Mouse (Mus musculus) cerebral cortex, adult 2 months (tissue): ENCODE data around the gene Osbpl10.

Source experiments
- WGBS: fragments of 180-500 bp; shearing (Covaris S2); methylation state at CpG from one replicate; pipeline ENCODE4 v1.1.7; 2018; 5-methylcytosine and 5-hydroxymethylcytosine counted together

The Osbpl10 gene

DNA sequence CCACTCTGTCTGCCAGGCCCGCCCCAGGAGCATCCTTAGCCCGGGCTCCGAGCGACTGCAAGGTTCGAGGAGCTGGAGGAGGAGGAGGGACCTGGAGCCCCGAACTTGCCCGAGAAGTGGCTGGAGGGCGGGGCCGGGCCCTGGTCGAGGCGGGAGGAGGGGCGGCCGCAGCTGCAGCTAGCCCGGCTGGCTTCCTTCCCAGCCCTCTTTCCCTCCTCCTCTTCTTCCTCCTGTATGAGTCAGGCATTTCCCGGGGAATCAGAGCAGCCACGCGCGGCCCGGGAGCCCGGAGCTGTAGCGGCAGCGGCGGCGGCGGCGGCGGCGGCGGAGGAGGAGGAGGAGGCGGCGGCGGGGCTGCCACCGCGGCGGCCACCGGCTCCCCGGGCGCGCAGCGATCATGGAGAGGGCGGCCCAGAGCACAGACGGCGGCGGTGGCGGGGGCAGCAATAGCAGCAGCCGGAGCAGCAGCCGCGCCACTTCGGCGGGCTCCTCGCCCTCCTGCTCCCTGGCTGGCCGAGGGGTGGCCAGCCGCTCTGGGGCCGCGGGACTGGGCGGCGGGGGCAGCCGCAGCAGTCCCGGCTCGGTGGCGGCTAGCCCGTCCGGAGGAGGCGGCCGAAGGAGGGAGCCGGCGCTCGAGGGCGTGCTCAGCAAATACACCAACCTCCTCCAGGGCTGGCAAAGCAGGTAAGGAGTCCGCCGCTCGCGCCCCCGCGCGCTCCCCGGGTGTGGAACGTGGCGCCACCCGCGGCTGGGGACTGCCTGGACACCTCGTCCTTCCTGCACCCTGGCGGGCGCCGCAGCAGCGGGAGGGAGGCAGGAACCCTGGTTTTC is at the start of gene Osbpl10:
Gene Osbpl10, plus strand, starts transcription at position 289 of the 831 bp plus-strand sequence.
- 1% methylated on average over 77 of the region's 86 CpGs for WGBS

DNA sequence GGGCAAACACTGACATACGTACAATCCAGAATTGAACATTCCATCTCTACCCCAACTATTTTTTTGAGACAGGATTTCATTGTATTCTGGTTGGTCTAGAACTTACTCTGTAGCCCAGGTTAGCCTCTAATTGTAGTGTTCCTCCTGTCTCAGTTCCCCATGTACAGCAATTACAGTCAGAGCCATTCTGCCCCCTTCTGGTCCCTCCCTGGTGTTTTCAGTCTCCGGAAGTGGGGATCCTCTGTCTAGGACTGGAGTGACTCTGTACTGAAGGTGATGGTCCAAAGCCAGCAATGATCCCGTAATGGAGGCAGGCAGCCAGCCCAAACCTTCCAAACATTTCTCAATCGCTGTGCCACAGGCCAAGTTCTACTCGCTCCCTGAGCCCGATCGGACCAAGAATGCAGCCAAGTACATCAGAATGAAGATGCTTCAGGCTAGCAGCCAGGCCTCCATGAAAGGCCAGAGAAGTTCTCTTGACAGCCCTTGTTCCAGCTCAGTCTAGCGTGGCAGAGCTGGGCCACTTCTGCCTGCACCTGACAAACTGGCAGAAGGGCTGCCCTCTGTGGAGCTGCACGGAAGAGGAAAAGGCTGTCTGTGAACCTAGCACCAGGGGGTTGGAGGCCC is 47.8 kb upstream of the Osbpl10 start:
- WGBS = 52% methylated on average over 9 of the region's 9 CpGs

DNA sequence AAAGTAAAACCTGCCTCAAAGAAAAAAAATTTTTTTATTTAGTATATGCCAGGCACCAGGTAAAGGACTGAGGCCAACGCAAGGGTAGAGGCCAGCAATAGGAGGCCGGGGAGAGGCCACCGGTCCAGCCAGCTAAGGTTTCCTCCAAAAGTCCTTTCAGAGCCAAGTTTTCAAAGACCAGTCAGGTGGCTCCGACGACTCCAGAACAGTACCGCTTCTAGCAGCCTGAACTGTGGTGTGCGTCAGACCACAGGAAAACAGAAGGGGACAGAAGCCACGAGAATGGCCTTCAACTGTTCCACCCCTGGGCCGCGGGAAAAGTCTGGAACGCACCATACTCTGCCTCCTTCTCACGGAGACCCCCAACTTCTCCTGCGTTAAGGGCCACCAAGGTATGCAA is 45.8 kb upstream of the Osbpl10 start:
- 19% methylated on average over 13 of the region's 13 CpGs for WGBS

DNA sequence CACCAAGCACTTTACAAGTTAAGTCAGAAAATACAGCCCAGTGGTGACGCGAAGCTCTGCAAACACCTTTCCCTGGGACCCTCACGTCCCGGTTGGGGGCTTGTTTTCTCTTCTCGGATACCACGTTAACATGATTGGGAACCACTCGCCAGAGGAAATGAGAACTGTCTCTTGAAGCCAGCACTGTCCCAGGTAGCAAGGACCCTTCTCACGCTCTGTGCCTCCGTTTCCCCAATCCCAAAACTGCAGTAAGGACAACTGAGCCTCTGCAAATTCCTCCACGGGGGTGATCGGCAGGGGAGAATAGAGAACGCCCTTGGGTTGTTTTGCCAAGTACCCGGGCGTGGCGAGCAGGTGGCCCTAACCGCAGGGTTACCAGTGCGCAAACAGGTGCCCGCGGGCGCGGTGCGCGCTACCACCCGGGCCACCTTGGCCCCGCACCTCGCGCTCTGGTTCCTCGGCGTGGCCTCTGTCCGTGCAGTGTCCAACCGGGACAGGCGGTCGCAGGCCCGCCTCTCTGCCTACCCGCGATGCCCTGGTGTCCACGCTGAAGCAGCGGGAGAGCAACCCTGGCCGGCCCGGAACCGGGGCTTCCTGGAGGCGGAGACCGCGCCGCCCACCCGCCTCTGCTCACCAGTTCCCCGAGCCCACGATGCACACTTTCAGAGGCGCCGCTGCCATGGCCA is 45.2 kb upstream of the Osbpl10 start:
- WGBS = 1% methylated on average over 50 of the region's 50 CpGs

DNA sequence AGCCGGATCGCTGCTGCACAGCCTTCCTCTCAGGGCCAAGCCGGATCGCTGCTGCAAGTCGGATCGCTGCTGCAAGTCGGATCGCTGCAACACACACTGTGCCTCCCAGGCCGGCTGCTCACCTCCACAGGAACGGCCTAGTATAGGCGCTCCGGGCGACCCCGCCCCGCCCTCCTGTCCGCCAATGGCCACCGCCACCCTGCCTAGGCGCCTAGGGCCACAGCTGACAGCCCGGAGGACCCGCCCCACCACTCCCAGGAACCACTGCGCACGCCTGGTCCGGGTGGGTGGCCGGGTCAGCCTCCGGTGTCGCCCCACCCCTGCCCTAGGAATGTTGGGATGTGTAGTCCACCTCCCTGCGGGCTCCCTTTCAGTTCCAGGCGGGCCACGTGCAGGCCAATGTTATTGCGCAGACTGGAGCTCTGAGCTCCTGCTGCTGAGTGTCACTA is 44.6 kb upstream of the Osbpl10 start, which contains the start of gene Gpd1l:
Gene Gpd1l, minus strand, starts transcription at position 265 of the 449 bp plus-strand sequence.
- under 1% methylated on average over 30 of the region's 30 CpGs for WGBS

DNA sequence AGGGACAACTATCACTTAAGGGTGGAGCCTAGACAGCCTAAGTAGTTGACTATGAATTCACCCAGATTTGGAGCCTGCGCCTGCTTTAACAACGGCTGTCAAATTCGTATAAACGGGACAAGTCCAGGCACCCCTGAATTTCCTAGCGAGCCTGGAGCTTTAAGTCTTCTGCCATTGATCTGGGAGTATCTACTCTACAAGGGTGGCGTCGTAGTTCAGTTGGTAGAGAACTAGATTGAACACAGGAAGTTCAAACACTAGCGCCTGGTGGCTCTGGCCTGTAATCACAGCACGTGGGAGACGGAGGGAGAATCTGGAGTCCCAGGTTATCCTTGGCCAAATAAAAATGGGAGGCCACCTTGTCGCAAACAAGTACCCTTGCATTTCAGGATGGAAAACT is 44.1 kb upstream of the Osbpl10 start:
- 56% methylated on average over 11 of the region's 11 CpGs for WGBS

DNA sequence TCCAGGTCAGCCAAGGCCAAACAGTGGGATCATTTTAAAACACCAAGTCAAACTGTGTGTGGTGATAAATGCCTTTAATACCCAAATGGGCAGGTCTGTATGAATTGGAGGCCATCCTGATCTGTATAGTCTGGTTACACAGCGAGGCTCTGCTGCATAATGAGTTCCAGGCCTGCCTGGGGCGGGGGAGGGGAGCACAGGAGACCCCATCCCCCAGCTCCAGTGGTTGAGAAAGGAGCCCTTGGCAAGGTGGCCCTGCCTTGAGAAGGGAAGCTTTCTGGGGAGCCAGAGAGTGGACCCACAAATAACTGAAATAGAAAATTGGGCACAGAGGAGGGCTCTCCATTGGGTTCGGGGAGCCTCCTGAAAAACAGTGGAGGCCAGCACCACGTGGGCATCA is 43.0 kb upstream of the Osbpl10 start:
- 90% methylated on average over 4 of the region's 4 CpGs for WGBS

DNA sequence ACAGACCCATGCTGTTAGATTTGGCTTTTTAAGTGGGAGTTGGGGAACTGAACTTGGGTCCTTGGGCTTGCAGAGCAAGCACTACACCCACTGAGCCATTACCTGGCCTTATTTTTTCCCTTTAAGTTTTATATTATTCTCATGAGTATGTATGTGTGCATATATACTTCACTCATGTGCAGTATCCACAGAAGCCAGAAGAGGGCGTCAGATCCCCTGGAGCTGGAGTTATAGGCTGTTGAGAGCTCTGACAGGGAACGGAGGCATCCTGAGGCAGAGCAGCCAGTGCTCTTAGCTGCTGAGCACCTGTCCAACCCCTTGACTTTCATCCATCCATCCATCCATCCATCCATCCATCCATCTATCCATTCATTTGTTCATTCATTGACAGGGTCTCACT is 41.7 kb upstream of the Osbpl10 start:
- 78% methylated on average over 2 of the region's 2 CpGs for WGBS

DNA sequence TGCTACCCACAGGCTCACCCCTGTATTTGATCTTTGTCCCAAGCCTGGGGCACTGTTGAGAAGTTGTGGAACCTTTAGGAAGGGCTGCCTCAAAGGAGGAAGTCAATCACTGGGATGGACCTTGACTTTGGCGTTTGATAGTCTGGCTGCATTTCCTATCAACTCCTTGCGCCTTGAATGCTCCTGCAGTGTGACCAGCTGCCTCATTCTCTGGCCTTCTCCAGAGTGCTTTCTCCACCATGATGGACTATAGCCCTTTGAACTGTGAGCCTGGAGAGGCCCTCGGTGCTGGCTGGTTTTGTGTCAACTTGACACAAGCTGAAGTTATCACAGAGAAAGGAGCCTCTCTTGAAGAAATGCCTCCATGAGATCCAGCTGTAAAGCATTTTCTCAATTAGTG is 33.7 kb upstream of the Osbpl10 start:
- WGBS = 94% methylated on average over 3 of the region's 3 CpGs

DNA sequence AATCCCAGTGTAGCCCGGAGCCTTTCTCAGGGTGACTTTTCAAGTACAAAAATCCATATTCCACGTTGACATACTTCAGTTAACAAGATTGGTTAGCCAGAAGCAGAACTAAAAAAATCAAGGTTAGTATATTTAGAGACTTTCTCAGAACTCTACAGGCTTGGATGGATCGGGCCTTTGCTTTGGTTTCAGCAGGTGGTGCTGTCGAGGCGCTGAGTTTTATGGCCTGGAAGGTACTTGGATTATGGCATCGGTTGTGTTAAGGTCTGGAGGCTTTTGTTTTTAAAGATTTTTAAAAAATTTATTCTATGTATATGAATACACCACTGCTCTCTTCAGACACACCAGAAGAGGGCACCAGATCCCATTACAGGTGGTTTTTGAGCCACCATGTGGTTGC is 32.8 kb upstream of the Osbpl10 start:
- WGBS = 85% methylated on average over 6 of the region's 6 CpGs

DNA sequence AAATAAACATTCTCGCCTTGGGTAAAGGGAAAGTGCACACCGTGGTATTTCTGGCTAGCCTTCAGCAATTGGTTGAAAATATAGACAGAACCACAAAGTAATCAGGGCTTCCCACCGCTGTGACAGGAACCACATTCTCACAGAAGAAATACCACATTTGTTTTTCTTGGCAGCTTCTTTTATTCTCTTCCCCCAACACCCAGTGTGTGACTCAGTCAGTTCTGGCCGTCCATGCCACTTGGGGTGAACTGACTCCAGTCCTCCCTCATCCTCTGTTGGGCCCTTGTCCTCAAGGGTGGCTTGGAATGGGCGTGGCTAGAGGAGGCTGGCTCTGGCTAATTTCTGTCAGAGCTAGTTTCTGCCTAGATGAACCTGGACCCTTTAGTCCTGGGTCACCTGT is 30.0 kb upstream of the Osbpl10 start:
- 30% methylated on average over 5 of the region's 5 CpGs for WGBS

DNA sequence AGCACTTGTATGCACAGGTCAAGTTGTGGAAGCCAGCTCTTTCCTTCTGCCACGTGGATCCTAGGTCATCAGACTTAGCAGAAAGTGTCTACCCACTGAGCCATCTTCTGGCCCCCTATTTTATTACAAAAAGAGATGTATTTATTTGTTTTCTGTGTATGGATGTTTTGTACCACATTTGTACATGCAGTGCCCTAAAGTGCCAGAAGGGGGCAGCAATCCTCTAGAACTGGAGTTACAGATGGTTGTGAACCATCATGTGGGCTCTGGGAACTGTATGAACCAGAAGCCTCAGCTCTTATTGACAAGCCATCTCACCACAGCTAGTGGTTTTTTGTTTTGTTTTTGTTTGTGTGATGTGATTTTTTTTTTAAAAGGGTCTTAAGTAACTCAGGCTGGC is 25.5 kb upstream of the Osbpl10 start:
- WGBS = 55% methylated on average over 1 of the region's 1 CpGs

DNA sequence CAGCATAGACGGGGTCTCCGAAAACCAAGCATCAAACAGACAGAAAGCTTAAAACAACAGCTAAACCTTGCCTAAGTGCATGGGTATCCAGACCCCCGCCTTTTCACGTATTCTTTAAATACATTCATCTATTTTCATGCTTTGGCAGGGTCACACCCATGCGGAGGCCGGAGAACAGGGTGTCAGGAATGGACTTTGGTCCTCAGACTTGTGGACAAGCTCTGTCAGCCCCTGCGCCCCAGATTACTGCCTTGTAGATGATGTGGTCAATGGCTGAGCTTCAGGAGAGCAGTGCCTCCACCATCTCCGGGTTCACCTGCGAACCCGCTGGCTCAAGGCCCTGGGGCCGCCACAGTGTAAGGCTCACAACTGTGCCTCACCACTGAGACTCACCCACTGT is 23.0 kb upstream of the Osbpl10 start:
- WGBS = 95% methylated on average over 11 of the region's 11 CpGs

DNA sequence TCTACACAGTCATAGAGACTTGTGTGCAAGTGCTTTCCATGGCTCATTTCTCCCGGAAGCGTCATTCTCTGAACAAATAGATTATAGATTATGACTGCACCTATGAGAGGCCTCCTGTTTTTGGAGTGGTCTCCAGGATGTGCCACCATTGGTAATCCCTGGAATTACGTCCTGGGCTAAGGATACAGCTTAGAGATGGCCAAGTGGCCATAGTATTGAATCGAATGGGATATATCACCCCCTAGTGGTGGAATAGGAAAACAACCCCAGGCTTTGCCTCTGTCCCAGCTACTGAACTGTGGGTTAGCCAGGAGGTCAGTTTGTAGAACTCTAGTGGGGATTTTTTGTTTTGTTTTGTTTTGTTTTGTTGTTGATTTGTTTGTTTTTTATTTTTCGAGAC is 21.4 kb upstream of the Osbpl10 start:
- 44% methylated on average over 5 of the region's 5 CpGs for WGBS

DNA sequence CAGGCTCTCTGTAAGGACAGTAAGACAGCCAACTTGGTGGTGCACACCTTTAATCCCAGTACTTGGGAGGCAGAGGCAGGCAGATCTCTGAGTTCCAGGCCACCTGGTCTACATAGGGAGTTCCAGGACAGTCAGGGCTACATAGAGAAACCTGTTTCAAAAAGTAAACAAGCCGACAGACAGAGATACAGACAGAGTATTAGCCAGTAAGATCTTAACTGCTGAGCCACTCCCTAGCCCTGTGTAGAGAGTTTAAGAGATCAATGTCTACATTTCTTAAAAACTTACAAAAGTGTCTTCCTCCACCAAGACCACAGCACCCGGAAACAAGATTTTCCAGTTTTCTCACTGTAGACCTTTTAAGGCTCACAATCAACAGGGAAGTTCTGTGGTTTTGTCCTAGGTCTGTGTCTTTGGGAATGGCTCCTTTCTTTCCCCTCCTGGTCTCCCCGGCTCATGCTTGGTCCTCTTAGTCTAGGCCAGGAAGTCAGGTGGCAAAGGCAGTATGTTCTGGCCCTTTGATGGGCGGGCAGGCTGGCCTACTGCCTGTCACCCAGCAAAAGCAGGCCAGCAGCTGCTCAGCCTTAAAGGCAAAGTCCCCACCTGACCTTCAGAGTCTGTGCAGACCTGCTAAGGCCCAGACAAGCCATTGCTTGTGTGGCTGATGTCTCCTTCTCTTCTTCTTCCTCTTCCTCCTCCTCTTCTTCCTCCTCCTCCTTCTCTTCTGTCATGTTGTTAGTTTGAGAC is 18.2 kb upstream of the Osbpl10 start:
- 75% methylated on average over 4 of the region's 4 CpGs for WGBS

DNA sequence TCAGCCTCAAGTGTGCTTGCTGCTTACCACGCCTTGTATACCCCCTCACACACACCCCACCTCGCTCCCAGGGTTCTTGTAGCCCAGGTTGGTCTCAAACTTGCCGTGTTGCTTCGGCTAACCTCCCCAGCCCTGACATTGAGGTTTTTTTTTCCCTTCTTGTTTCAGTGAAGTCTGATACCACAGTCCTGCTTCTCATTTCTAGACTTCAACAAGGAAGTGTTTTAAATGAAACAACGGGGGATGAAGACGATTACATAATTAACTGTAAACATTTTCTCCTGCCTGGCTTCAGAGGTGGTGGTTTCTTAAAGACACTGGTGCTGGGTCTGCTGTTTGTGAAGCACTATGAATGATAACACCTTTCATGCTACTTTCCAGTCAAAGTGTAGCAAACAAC is 17.5 kb upstream of the Osbpl10 start:
- 71% methylated on average over 6 of the region's 6 CpGs for WGBS

DNA sequence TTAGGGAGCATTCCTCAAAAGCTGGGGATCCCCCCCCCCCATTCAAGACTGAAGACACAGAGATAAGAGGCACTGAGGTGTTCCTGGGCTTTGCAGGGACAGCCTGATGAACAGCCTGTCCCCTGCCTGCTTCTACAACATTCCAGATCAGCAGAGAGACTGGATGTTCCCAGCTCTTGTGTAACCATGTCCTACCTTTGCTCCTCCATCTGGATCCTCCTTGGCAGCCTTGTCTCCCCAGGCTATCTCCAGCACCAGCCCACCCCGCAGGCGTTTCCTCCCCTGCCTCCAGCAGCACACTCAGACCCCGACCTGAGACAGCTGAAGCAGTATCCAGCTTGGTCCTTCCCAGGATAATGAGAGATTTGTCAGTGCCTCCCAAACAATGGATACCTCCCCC is 14.3 kb upstream of the Osbpl10 start:
- WGBS = 28% methylated on average over 3 of the region's 3 CpGs

DNA sequence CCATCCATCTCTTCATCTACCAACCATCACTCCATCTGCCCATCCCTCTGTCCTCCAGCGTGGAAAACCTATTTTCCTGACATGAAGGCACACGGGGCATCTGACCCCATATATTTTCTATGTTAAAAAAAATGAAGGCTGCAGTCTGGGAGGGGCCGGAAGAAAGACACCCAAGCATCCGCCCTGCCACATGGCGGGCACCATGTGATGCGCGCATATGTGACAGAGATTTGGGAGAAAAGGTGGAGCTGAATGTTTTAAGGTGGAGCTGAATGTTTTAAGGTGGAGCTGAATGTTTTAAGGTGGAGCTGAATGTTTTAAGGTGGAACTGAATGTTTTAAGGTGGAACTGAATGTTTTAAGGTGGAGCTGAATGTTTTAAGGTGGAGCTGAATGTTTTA is 12.1 kb upstream of the Osbpl10 start:
- WGBS = 71% methylated on average over 7 of the region's 7 CpGs

DNA sequence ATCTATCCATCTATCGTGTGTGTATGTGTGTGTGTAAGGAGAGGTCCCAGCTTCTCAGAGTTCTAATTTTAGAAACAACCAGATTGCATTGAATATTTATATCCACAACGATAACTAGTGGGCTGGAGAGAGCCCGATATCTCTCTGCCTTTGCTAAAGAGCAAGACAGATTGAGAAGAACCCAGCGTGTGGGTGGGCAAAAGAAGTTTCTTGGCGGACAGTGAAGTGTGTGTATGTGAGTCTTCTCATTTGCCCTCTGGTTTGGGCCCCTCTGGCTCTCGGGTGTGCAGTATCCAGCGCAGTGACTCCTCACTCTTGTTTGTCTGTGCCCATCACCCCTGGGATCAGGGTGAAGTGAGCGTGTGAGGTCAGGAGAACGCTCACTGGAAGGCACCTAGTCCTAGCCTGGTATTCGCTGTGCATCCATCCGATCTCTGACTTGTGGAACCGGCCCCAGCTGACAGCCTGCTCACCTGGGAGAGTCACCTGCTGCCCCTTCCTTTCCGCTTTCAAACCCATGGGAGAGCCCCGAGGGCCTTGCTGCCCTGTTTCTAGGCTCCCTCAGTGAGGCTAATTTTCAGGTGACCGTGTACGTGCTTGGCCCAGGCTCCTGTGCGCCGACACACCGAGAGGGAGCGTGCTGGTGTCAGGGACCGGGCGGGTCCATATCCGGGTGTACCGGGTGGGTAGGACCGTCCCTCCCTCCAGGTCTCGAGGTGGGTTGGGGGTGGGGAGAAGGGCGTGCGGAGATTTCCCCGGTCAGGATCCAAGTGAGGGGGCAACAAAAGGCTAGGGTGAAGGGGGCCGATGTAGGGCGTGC is 698 bp upstream of the Osbpl10 start:
- 12% methylated on average over 31 of the region's 31 CpGs for WGBS

DNA sequence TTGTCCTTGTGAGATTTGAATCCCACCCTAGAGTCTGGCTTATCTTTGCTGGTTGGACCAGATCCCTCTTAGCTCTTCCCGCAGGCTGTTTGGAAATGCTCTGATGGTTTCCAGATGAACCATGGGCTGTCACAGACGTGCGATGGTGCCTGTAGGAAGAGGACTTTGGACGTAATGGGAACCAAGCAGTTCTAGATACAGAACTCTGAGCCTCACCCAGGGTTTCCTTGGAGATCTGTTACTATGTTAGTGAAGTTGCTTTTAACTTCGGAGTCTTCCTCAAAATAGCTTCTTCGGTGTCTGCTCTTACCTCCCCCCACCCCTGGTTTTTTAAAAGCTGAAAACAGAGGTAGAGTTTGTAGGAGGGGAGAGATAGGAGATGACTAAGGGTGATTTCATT is 1.6 kb downstream of the Osbpl10 start:
- 41% methylated on average over 6 of the region's 6 CpGs for WGBS
